Mouse (Mus musculus) heart, postnatal 0 days (tissue): Measurements from ENCODE around the gene Ccdc12. TPM values are rescaled to one million over a fixed set of nuclear protein-coding genes. Genes with fewer than 3 reads are reported as not detected.

ENCODE experiments used
- ATAC-seq: fragments of 200-750 bp; cut with Nextera tagmentation; 2 replicates; pipeline ENCODE4 v1.8.0; 2017; ENCODE audit warnings: low read depth, moderate number of reproducible peaks, moderate library complexity; ENCODE audit not compliant: insufficient read depth
- DNase-seq: peaks from one replicate; pipeline ENCODE4 v3.0.0-alpha.2; 2016; ENCODE audit warnings: low spot score
- H3K27ac ChIP-seq: fragments of 300-500 bp; sonication (generic); 2 replicates; pipeline ENCODE4 v1.5.1; 2014; ENCODE audit warnings: low read depth, mild to moderate bottlenecking
- H3K27me3 ChIP-seq: fragments of 300-500 bp; sonication (generic); 2 replicates; pipeline ENCODE4 v1.6.1; 2014; ENCODE audit warnings: low read length, mixed read lengths; ENCODE audit not compliant: control insufficient read depth, insufficient read depth
- H3K36me3 ChIP-seq: fragments of 300-500 bp; sonication (generic); replicated peaks from 2 replicates; pipeline ENCODE4 v1.6.1; 2014; ENCODE audit warnings: low read length, mixed read lengths; ENCODE audit not compliant: control insufficient read depth, insufficient read depth
- H3K4me1 ChIP-seq: fragments of 300-500 bp; sonication (generic); 2 replicates; pipeline ENCODE4 v1.6.1; 2014; ENCODE audit warnings: antibody characterized with exemption; ENCODE audit not compliant: control insufficient read depth, insufficient read depth
- H3K4me2 ChIP-seq: fragments of 300-500 bp; sonication (generic); 2 replicates; pipeline ENCODE4 v1.6.1; 2014; ENCODE audit warnings: low read depth, mild to moderate bottlenecking, low read length, moderate library complexity
- H3K4me3 ChIP-seq: fragments of 300-500 bp; sonication (generic); 2 replicates; pipeline ENCODE4 v1.5.1; 2014; ENCODE audit warnings: low read depth, low read length
- H3K9ac ChIP-seq: fragments of 300-500 bp; sonication (generic); replicated peaks from 2 replicates; pipeline ENCODE4 v1.6.1; 2014; ENCODE audit warnings: low read depth, low read length, mixed read lengths
- H3K9me3 ChIP-seq: fragments of 300-500 bp; sonication (generic); replicated peaks from 2 replicates; pipeline ENCODE4 v1.6.1; 2016; ENCODE audit warnings: low read length; ENCODE audit not compliant: control insufficient read depth
- CTCF ChIP-seq: IDR thresholded peaks from 2 replicates; pipeline ENCODE4 v1.5.1; 2016; ENCODE audit warnings: antibody characterized with exemption, control low read depth, low read depth
- EP300 ChIP-seq: IDR thresholded peaks from 2 replicates; pipeline ENCODE4 v1.6.1; 2016; ENCODE audit warnings: antibody characterized with exemption, low read depth
- WGBS: fragments of 180-500 bp; shearing (Covaris S2); extraction: QIAGEN DNeasy Blood & Tissue Kit; methylation state at CpG from one replicate; pipeline ENCODE4 v1.1.7; 2014; 5-methylcytosine and 5-hydroxymethylcytosine counted together
- polyA plus RNA-seq: library from polyadenylated mRNA; unstranded; fragments of >200 nt; fragmentation: Nextera tagmentation; extraction: Ambion mirVana; gene quantifications from 2 replicates; pipeline ENCODE4 v1.2.1, GENCODE M21; 2015
- total RNA-seq: library from RNA; depleted of rRNA; stranded (reverse); fragments of >200 nt; gene quantifications from 2 replicates; pipeline ENCODE4 v1.2.3, GENCODE M21; 2014; ENCODE audit warnings: low replicate concordance

The Ccdc12 gene
- total and polyA plus RNA-seq, 2 experiments from 2014 or later, result 95.9 to 143 TPM

- ATAC-seq, result no peak
- no peaks in the 10 kb centered on the region for H3K4me1 ChIP-seq
- 82% methylated on average over 5 of the region's 5 CpGs for WGBS
- no peak overlapping the region for H3K27ac ChIP-seq
- H3K27me3 ChIP-seq, result no peaks in the 10 kb centered on the region
- H3K9ac ChIP-seq, result no peak overlapping the region
- H3K9me3 ChIP-seq, result no peaks in the 10 kb centered on the region
- H3K36me3 ChIP-seq, result peaks cover 35% of the 10 kb centered on the region
- no peak overlapping the region for H3K4me2 ChIP-seq
- TF ChIP-seq EP300, result no peak
- no peak for TF ChIP-seq CTCF
- DNase-seq, result no peak
- no peak overlapping the region for H3K4me3 ChIP-seq
Observed at GRCm38 (mm10) chr9:110641006-110641405, 15.3 kb upstream of the Ccdc12 start.

GRCm38 (mm10) chr9:110642812-110643524, 13.3 kb upstream of the Ccdc12 start:
- no peaks in the 10 kb centered on the region for H3K4me1 ChIP-seq
- H3K9me3 ChIP-seq, result no peaks in the 10 kb centered on the region
- H3K4me2 ChIP-seq, result no peak overlapping the region
- no peak for DNase-seq
- H3K27ac ChIP-seq, result no peak overlapping the region
- WGBS, result 62% methylated on average over 5 of the region's 5 CpGs
- no peak overlapping the region for H3K4me3 ChIP-seq
- H3K36me3 ChIP-seq, result peaks cover 19% of the 10 kb centered on the region; the same call in 1 of the 2 replicates
- H3K9ac ChIP-seq, result no peak overlapping the region
- H3K27me3 ChIP-seq, result no peaks in the 10 kb centered on the region
- no peak for TF ChIP-seq CTCF
- ATAC-seq, result no peak

- H3K4me3 ChIP-seq, result no peak overlapping the region
Observed at GRCm38 (mm10) chr9:110643787-110644186, 12.5 kb upstream of the Ccdc12 start.

GRCm38 (mm10) chr9:110644295-110644694, 12.0 kb upstream of the Ccdc12 start:
- no peak overlapping the region for H3K27ac ChIP-seq
- no peaks in the 10 kb centered on the region for H3K4me1 ChIP-seq
- TF ChIP-seq EP300, result no peak
- no peak for TF ChIP-seq CTCF

More at GRCm38 (mm10) chr9:110643787-110644186, 12.5 kb upstream of the Ccdc12 start:
- whole genome bisulfite sequencing, result 61% methylated on average over 9 of the region's 9 CpGs
- no peak overlapping the region for H3K27ac ChIP-seq
- H3K27me3 ChIP-seq, result no peaks in the 10 kb centered on the region
- DNase-seq (no peak), ATAC-seq (no peak)
- H3K4me1 ChIP-seq, result no peaks in the 10 kb centered on the region
- H3K9ac ChIP-seq, result no peak overlapping the region
- H3K36me3 ChIP-seq, result peaks cover 11% of the 10 kb centered on the region; the same call in 1 of the 2 replicates
- TF ChIP-seq CTCF, result no peak
- TF ChIP-seq EP300, result no peak
- H3K9me3 ChIP-seq, result no peaks in the 10 kb centered on the region
- no peak overlapping the region for H3K4me2 ChIP-seq

GRCm38 (mm10) chr9:110645219-110645618, 11.1 kb upstream of the Ccdc12 start:
- TF ChIP-seq CTCF (no peak), EP300 (no peak)
- Histone ChIP-seq H3K4me1 (no peaks in the 10 kb centered on the region), H3K27me3 (no peaks in the 10 kb centered on the region), H3K4me2 (peak overlapping the region; percentile 32; the same call in 1 of the 2 replicates), H3K4me3 (no peak overlapping the region), H3K36me3 (peaks cover 6% of the 10 kb centered on the region; the same call in 1 of the 2 replicates), H3K9me3 (no peaks in the 10 kb centered on the region), H3K9ac (no peak overlapping the region), H3K27ac (no peak overlapping the region)
- 72% methylated on average over 9 of the region's 9 CpGs for WGBS
- DNase-seq (no peak), ATAC-seq (no peak)

More at GRCm38 (mm10) chr9:110644295-110644694, 12.0 kb upstream of the Ccdc12 start:
- 85% methylated on average over 10 of the region's 10 CpGs for WGBS
- Histone ChIP-seq H3K36me3 (peaks cover 6% of the 10 kb centered on the region; the same call in 1 of the 2 replicates), H3K27me3 (no peaks in the 10 kb centered on the region), H3K4me2 (no peak overlapping the region), H3K4me3 (no peak overlapping the region), H3K9me3 (no peaks in the 10 kb centered on the region), H3K9ac (no peak overlapping the region)
- ATAC-seq (no peak), DNase-seq (no peak)

GRCm38 (mm10) chr9:110649775-110650174, 6.5 kb upstream of the Ccdc12 start:
- TF ChIP-seq CTCF (no peak), EP300 (no peak)

More at GRCm38 (mm10) chr9:110649775-110650174, 6.5 kb upstream of the Ccdc12 start:
- Histone ChIP-seq H3K9ac (no peak overlapping the region), H3K4me2 (no peak overlapping the region), H3K36me3 (no peaks in the 10 kb centered on the region), H3K4me3 (no peak overlapping the region), H3K27ac (no peak overlapping the region), H3K9me3 (no peaks in the 10 kb centered on the region), H3K27me3 (no peaks in the 10 kb centered on the region), H3K4me1 (peaks cover 13% of the 10 kb centered on the region)
- ATAC-seq (no peak), DNase-seq (no peak)
